Mouse (Mus musculus): ENCODE data around the gene Prl8a9.

The Prl8a9 gene

DNA sequence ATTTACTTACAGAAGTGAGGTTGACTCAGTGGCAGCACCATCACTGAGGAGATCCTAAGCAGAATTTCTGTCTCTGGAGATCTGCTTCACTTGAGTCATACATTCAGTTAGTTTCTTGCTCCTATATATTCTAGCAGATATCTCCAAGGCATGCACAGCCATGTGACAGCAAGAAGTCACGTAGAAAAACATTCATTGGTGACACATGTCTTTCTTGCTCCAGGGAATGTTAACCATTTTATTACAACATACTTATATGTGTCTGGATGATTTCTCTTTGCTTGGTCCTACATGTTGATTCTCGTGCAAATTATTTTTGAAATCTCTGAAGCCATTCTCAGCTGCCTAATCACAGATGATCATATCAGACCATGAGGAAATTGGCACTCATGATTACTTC lies at the start of gene Prl8a9:
Gene Prl8a9 (minus strand): TSS at position 101 of the 400 bp plus-strand sequence.
- no peak for DNase-seq

DNA sequence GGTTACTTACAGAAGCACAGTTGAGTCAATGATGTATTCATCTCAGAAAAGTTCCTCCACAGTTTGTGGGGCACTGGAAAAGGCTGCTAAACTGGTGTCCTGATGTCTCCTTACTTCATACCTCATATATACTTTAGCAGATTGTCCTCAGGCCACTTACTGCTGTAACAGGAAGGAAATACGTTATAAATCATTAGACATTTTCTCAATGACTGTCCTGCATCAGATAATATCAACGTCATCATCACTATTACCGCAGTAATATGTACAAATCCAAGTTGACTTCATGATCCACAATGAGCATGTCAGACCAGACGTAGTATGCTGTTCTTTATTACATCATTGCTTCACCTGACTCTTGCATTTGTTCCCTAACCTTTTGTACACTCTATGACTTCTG lies 46.1 kb upstream of the Prl8a9 start, which contains the start of gene Prl7b1:
Gene Prl7b1 (minus strand): TSS at position 101 of the 400 bp plus-strand sequence.
- no peak for DNase-seq

DNA sequence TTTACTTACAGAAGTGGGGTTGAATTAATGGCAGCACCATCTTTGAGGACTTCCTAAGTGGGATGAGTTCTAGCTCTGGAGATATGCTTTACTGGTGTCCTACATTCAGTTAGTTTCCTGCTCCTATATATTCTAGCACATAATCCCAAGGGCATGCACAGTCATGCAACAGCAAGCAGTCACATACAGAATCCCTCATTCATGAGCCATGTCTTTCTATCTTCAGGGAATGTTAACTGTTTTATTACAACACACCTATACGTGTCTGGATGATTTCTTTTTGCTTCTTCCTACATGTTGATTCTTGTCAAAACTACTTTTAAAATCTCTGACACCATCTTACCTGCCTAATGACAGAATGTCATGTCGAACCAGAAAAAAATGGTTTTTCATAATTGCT lies 17.7 kb upstream of the Prl8a9 start, which contains the start of gene Prl8a1:
Gene Prl8a1 (minus strand): TSS at position 101 of the 400 bp plus-strand sequence.
- DNase-seq, result no peak

DNA sequence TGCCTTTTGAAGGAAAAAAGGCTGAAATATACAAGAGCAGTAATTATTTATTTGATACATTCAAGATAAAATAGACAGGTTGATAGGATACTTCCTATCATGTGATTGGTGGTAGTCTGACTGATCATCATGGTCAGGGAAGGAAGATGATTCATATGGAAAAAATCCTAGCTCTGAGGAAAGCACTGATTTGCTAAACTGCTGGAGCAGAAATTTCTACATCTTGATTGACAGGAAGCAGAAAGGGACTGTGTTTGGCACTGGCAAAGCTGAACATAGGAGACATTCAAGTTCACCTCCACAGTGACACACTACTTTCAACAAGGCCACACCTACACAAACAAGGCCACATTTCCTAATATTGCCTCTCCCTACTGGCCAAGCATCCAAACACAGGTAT lies 11.1 kb downstream of the Prl8a9 start:
- no peak for DNase-seq

DNA sequence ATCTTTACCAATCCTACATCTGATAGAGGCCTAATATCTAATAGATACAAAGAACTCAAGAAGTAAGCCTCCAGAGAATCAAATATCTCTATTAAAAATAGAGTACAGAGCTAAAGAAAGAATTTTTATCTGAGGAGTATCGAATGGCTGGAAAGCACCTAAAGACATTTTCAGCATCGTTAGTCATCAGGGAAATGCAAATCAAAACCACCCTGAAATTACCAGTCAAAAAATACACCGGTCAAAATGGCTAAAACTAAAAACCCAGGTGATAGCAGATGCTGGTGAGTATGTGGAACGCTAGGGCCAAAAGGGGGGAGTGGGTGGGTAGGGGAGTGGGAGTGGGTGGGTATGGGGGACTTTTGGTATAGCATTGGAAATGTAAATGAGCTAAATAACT lies 41.2 kb downstream of the Prl8a9 start:
- DNase-seq, result no peak

DNA sequence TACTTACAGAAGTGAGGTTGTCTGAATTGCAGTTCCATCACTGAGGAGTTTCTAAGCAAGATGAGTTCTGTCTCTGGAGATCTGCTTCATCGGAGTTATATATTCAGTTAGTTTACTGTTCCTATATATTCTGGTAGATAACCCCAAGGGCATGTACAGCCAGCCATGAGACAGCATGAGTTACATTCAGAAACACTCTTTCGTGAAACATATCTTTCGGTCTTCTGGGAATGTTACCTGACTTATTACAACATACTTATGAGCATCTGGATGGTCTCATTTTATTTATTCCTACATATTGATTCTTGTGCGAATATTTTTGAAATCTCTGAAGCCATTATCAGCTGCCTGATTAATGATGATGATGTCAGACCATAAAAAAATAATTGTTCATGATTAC lies 51.3 kb downstream of the Prl8a9 start, which contains the start of gene Prl8a8:
Gene Prl8a8 (minus strand): TSS at position 101 of the 400 bp plus-strand sequence.
- no peak for DNase-seq
